Mouse (Mus musculus) adrenal gland, adult 8-10 months (tissue): ENCODE data around the gene Lrmda. TPM values are rescaled to one million over a fixed set of nuclear protein-coding genes. Genes with fewer than 3 reads are reported as not detected.

Experiments used
- DNase-seq: peaks from one replicate; pipeline ENCODE4 v3.0.0; 2022
- total RNA-seq, 4 experiments: library from RNA; stranded (reverse); gene quantifications; 2 replicates each; pipeline ENCODE4 v1.2.4; 2022

Gene Lrmda
- total RNA-seq, 4 experiments from 2014 or later, result 3.4 to 8.5 (median 5.7) TPM

GRCm38 (mm10) chr14:22960166-22960565 is 940.7 kb downstream of the Lrmda start:
- DNase-seq, result no peak

- DNase-seq, result no peak
Measured at GRCm38 (mm10) chr14:22964796-22965660, 945.5 kb downstream of the Lrmda start.

GRCm38 (mm10) chr14:22968705-22969104 is 949.2 kb downstream of the Lrmda start:
- DNase-seq, result no peak

GRCm38 (mm10) chr14:22986736-22987135 is 967.2 kb downstream of the Lrmda start:
- DNase-seq, result peak; percentile 46

GRCm38 (mm10) chr14:22988090-22988669 is 968.7 kb downstream of the Lrmda start:
- no peak for DNase-seq

- DNase-seq, result peak; percentile 82
Measured at GRCm38 (mm10) chr14:22995184-22995935, 975.8 kb downstream of the Lrmda start.

- DNase-seq, result peak; percentile 44
Measured at GRCm38 (mm10) chr14:22998906-22999305, 979.4 kb downstream of the Lrmda start.

GRCm38 (mm10) chr14:23011989-23012388 is 992.5 kb downstream of the Lrmda start:
- DNase-seq, result no peak

- DNase-seq, result no peak
Measured at GRCm38 (mm10) chr14:23014747-23015286, 995.3 kb downstream of the Lrmda start.

GRCm38 (mm10) chr14:23015321-23016067 is 996.0 kb downstream of the Lrmda start:
- no peak for DNase-seq

- no peak for DNase-seq
Measured at GRCm38 (mm10) chr14:23016068-23016611, 996.6 kb downstream of the Lrmda start.

- DNase-seq, result no peak
Measured at GRCm38 (mm10) chr14:23041002-23041401, 1021.5 kb downstream of the Lrmda start.

GRCm38 (mm10) chr14:23045322-23045721 is 1025.8 kb downstream of the Lrmda start:
- DNase-seq, result no peak

GRCm38 (mm10) chr14:23046330-23046729 is 1026.8 kb downstream of the Lrmda start:
- peak; percentile 53 for DNase-seq

GRCm38 (mm10) chr14:23051441-23051840 is 1031.9 kb downstream of the Lrmda start:
- no peak for DNase-seq

- DNase-seq, result no peak
Measured at GRCm38 (mm10) chr14:23052833-23053592, 1033.5 kb downstream of the Lrmda start.

GRCm38 (mm10) chr14:23057228-23057976 is 1037.9 kb downstream of the Lrmda start:
- no peak for DNase-seq

- no peak for DNase-seq
Measured at GRCm38 (mm10) chr14:23057987-23058386, 1038.5 kb downstream of the Lrmda start.

- no peak for DNase-seq
Measured at GRCm38 (mm10) chr14:23078719-23079118, 1059.2 kb downstream of the Lrmda start.

- DNase-seq, result no peak
Measured at GRCm38 (mm10) chr14:23084241-23084773, 1064.8 kb downstream of the Lrmda start.
